Mouse (Mus musculus): ENCODE results near the gene Fam181a. TPM values are rescaled to one million over a fixed set of nuclear protein-coding genes. Genes with fewer than 3 reads are reported as not detected.

Fam181a gene
- total RNA-seq, 2 experiments from 2014 or later, result 0.96 to 1.5 TPM

DNA sequence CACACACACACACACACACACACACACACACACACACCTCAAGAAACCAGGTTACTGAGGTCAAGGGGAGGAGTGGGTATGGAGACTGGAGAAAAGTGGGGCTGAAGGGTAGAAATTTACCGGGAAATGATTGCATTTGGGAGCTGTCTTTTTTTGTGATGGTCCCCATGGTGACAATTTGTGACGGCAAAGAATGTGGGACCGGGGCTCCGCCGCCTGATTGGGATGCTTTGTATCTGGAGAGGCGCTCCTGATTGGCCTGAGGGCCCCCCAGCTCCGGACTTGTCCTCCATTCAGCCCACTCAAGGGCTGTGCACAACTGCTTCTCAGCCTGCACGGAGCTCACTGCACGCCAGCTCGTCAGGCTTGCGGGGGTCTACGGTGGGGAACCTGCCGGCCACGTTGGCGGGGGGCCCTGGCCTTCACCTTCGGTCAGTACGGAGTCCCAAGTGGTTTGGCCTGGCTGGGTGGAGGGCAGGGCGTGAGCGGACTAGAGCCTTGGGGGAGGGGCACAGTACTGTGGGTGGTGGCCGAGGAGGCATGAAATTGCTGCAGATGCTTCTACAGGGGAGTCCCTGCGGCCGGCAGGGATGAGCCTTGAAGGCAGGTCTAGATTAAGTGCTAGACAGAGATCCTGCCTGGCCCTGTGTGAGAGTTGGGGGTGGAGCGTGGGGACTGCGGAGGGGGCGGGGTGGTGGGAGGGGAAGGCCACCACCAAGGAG is 4.0 kb downstream of the Fam181a start:
- DNase-seq (ENCODE audit: low spot score in 2 of 2), result no peak

DNA sequence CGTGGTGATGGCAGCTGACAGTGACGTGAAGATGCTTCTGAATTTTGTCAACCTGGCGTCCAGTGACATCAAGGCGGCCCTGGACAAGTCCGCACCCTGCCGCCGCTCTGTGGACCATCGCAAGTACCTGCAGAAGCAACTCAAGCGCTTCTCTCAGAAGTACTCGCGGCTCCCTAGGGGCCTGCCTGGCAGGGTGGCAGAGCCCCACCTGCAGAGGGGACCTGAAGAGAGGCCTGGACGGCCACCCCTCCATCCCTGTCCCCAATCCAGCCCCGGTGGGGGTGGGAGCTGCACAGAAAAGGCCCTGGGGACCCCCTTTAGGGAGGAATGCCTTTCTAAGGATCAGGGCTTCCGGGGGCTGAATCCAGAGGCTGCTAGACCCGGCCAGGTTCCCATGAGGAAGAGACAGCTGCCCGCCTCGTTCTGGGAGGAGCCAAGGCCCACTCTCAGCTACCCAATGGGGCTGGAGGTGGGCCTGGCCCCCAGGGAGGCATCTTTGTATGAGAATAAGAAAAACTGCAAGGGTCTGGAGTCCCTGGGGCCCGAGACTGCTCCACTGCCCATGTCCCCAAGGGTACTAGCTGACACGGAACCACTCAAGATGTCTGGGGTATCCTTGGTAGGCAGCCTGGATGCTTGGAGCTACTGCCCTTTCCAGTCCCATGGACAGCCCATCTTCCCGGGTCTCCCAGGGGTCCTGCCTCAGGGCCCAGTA is 5.2 kb downstream of the Fam181a start:
- no peak for DNase-seq (ENCODE audit: low spot score in 2 of 2)

DNA sequence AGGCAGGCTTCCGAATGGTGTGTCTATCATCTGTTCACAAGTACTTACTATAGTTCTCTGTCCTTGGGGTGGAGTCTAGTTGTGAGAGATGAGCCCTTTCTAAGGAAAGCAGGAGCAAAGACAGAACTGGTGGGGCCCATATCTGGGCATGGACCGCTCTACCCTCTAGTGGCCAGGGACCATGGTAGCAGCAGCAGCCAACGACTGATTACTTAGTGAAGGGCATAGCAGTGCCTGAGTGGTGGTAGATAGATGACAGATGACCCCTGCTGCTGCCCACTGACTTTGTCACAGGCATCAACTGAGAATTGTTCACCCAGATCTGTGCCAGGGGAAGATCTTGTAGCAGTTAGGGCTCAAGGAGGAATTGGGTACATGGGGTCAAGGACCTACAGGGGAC is 12.0 kb downstream of the Fam181a start:
- peak in 1 of 2 experiments; percentile 42 for DNase-seq (ENCODE audit: low spot score in 2 of 2)

- DNase-seq (ENCODE audit: low spot score in 2 of 2), result peak; percentile 67 to 89
Observed at GRCm38 (mm10) chr12:103325156-103325857, 14.5 kb downstream of the Fam181a start.

GRCm38 (mm10) chr12:103326569-103326968 is 15.8 kb downstream of the Fam181a start:
- no peak for DNase-seq (ENCODE audit: low spot score in 2 of 2)

DNA sequence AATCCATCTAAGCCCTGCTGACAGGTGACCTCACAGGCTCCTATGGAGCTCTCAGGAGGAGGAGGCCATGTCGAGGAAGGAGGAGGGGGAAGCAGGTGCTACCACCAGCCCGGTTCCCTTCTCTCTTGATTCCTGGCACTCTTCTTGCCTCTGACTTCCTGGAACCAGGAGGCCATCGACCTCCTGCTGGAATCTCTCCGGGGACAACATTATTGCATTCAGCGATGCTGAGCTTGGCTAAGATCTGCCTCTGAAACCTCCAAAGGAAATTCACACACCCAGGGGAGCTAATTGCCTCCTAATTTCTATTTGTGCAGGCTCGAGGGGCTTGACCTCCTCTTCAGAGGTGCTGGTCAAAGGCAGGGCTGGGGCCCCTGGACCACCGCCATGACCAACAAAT is 16.3 kb downstream of the Fam181a start:
- DNase-seq (ENCODE audit: low spot score in 2 of 2), result no peak

- DNase-seq (ENCODE audit: low spot score in 2 of 2), result no peak
Observed at GRCm38 (mm10) chr12:103328448-103329191, 17.8 kb downstream of the Fam181a start.

DNA sequence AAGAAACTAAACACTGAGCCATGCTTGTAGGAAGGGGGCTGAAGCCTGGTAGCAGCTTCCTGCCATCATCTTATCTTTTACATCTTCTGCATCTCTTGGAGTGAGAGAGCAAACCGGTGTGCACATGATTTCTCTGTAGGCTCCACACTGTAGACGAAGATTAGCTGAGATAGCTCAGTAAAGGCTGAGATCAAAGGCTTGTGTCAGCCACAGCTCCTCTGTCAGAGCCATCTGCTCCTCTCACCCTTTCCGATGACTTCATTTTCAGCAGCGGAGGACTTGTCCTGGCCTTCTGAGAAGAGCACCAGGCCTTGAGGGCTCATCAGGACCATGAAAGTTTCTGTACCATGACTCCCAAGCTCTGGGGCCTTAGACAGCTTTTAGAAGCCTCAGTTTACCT is 20.7 kb downstream of the Fam181a start:
- no peak for DNase-seq (ENCODE audit: low spot score in 2 of 2)

- no peak for DNase-seq (ENCODE audit: low spot score in 2 of 2)
Observed at GRCm38 (mm10) chr12:103332879-103333278, 22.1 kb downstream of the Fam181a start.

DNA sequence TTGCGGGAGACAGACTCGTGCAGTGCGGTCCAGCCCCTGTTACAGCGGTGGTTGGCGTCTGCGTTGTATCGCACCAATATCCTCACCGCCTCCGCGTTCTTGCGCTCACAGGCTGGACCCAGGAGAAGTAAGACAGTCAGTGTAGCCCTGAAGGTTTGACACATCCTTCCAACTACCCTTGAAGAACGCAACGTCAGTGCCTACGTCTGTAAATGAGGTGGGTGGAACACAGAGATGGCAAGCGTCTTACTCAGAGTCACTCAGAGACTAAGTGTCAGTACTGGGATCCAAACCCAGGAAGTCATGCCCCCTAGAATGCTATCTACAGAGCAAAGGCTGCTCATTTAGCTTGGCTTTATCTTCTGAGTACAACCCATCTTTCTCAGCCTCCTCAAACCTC is 22.7 kb downstream of the Fam181a start:
- DNase-seq (ENCODE audit: low spot score in 2 of 2), result no peak

DNA sequence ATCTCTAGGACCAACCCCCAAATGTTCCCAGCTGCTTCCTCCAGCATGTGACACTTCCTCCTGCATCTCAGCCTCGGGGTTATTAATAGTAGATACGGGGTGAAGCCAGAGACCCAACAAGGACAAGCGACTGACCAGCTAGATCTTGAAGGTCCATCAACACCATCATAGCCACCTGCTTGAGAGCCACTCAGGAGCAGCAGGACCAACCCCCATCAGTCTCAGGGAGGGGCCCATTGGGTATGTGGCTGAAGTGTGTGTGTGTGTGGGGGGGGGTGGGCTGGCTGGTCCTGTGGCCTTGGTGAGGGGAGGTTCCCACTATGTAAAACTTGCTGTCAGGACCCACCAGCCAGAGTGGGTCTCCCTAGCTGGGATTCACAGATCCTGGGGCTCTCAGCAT is 26.0 kb downstream of the Fam181a start:
- no peak for DNase-seq (ENCODE audit: low spot score in 2 of 2)

GRCm38 (mm10) chr12:103338162-103338798 is 27.5 kb downstream of the Fam181a start:
- no peak for DNase-seq (ENCODE audit: low spot score in 2 of 2)

GRCm38 (mm10) chr12:103341212-103341611 is 30.4 kb downstream of the Fam181a start:
- no peak for DNase-seq (ENCODE audit: low spot score in 2 of 2)

- DNase-seq (ENCODE audit: low spot score in 2 of 2), result no peak
Observed at GRCm38 (mm10) chr12:103343456-103343855, 32.7 kb downstream of the Fam181a start.

DNA sequence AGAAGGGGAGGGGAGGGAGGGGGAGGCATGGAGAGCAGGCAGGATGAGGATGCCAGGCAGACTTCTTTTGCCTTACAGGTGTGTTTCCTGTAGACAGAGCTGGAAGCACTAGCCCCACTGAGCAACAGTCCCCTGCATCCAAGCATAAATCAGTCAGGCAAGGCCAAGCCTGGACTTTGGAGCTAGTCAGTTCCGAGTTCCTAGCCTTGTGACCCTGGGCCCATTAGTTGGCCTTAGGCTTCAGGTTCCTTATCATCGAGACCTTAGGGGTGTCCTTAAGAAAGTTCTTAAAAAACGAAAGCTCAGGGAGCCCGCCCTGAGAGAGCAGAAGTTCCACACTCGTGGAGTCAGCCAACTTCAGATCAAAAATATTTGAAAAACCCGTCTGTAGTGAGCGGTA is 34.2 kb downstream of the Fam181a start:
- DNase-seq (ENCODE audit: low spot score in 2 of 2), result no peak

- DNase-seq (ENCODE audit: low spot score in 2 of 2), result peak in 1 of 2 experiments; percentile 26
Observed at GRCm38 (mm10) chr12:103346945-103347344, 36.2 kb downstream of the Fam181a start.

DNA sequence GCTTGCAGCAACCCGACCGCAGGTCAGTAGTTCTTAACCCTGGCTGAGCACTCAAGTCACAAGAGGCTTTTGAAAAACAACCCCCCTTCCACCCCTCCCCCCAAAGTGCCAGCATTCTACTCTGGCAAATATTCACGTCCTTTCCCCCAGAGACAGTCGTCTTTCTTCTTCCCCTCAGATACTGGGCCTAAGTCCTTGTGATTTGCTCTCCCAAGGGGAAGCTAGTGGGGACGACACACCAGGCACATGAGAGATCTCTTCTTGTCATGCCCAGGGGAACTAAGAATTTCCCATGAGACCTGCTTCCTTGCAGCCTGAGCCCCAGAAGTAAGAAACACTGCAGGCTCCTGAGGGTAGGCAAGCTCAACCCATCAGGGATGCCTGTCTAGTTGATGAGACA is 36.6 kb downstream of the Fam181a start:
- no peak for DNase-seq (ENCODE audit: low spot score in 2 of 2)

GRCm38 (mm10) chr12:103348506-103348905 is 37.7 kb downstream of the Fam181a start:
- peak; percentile 68 to 89 for DNase-seq (ENCODE audit: low spot score in 2 of 2)

- DNase-seq (ENCODE audit: low spot score in 2 of 2), result no peak
Observed at GRCm38 (mm10) chr12:103352735-103353134, 42.0 kb downstream of the Fam181a start.

- peak in 1 of 2 experiments; percentile 34 for DNase-seq (ENCODE audit: low spot score in 2 of 2)
Observed at GRCm38 (mm10) chr12:103353538-103353937, 42.8 kb downstream of the Fam181a start.

Measured in layer of hippocampus, adult 18-20 months (tissue).